Mouse (Mus musculus): Measurements from ENCODE around the gene Ppia.

- TF ChIP-seq CTCF (IDR thresholded peaks at IDR 0.05; ENCODE audit: low read depth, low read length) = no peak
- TF ChIP-seq POLR2A (IDR thresholded peaks at IDR 0.05; ENCODE audit: insufficient read depth, low read length) = no peak
- TF ChIP-seq EP300 (IDR thresholded peaks at IDR 0.05; ENCODE audit: insufficient read depth, low read depth, low read length) = no peak
These were observed 22.4 kb downstream of the Ppia start for GRCm38 (mm10) chr11:6437667-6438066.

Data from ES-Bruce4 (cell line).